Mouse (Mus musculus): Measurements from ENCODE around the gene Cit. TPM values are rescaled to one million over a fixed set of nuclear protein-coding genes. Genes with fewer than 3 reads are reported as not detected.

The Cit gene
- polyA plus RNA-seq, 1 experiment from 2014 or later, result 17.2 TPM

- Histone ChIP-seq H3K27ac (replicated peaks) (no peak overlapping the region), H3K27me3 (no peaks in the 10 kb centered on the region), H3K9me3 (no peaks in the 10 kb centered on the region), H3K36me3 (peaks cover 3% of the 10 kb centered on the region; the same call in 1 of the 2 replicates), H3K9ac (replicated peaks) (no peak overlapping the region), H3K4me2 (replicated peaks) (no peak overlapping the region), H3K4me3 (no peak overlapping the region), H3K4me1 (no peaks in the 10 kb centered on the region)
- WGBS, result 98% methylated on average over 7 of the region's 7 CpGs
- no peak for ATAC-seq (replicated peaks)
Observed at GRCm38 (mm10) chr5:115924946-115925345, 79.9 kb downstream of the Cit start.

GRCm38 (mm10) chr5:115928786-115929507 is 83.9 kb downstream of the Cit start:
- Histone ChIP-seq H3K9me3 (no peaks in the 10 kb centered on the region), H3K27me3 (no peaks in the 10 kb centered on the region), H3K36me3 (peaks cover 11% of the 10 kb centered on the region), H3K4me3 (no peak overlapping the region), H3K4me1 (no peaks in the 10 kb centered on the region), H3K27ac (replicated peaks) (no peak overlapping the region), H3K4me2 (replicated peaks) (no peak overlapping the region), H3K9ac (replicated peaks) (no peak overlapping the region)
- ATAC-seq (replicated peaks), result no peak
- 84% methylated on average over 16 of the region's 16 CpGs for WGBS

GRCm38 (mm10) chr5:115932325-115932724 is 87.2 kb downstream of the Cit start:
- Histone ChIP-seq H3K27ac (replicated peaks) (no peak overlapping the region), H3K9me3 (no peaks in the 10 kb centered on the region), H3K27me3 (no peaks in the 10 kb centered on the region), H3K36me3 (peaks cover 16% of the 10 kb centered on the region), H3K4me3 (no peak overlapping the region), H3K9ac (replicated peaks) (no peak overlapping the region), H3K4me1 (no peaks in the 10 kb centered on the region), H3K4me2 (replicated peaks) (no peak overlapping the region)
- no peak for ATAC-seq (replicated peaks)
- WGBS, result 94% methylated on average over 11 of the region's 11 CpGs

- H3K36me3 ChIP-seq, result peaks cover 9% of the 10 kb centered on the region; the same call in 1 of the 2 replicates
- WGBS, result 90% methylated on average over 15 of the region's 15 CpGs
- ATAC-seq (replicated peaks), result no peak
Observed at GRCm38 (mm10) chr5:115936851-115937250, 91.8 kb downstream of the Cit start.

GRCm38 (mm10) chr5:115937566-115937965 is 92.5 kb downstream of the Cit start:
- H3K27me3 ChIP-seq, result no peaks in the 10 kb centered on the region
- H3K9ac ChIP-seq (replicated peaks), result no peak overlapping the region
- no peak for ATAC-seq (replicated peaks)
- H3K9me3 ChIP-seq, result no peaks in the 10 kb centered on the region
- no peaks in the 10 kb centered on the region for H3K4me1 ChIP-seq
- no peak overlapping the region for H3K4me2 ChIP-seq (replicated peaks)
- peaks cover 11% of the 10 kb centered on the region; the same call in 1 of the 2 replicates for H3K36me3 ChIP-seq
- H3K27ac ChIP-seq (replicated peaks), result no peak overlapping the region
- 96% methylated on average over 6 of the region's 6 CpGs for WGBS
- H3K4me3 ChIP-seq, result no peak overlapping the region

More at GRCm38 (mm10) chr5:115936851-115937250, 91.8 kb downstream of the Cit start:
- Histone ChIP-seq H3K4me1 (no peaks in the 10 kb centered on the region), H3K9me3 (no peaks in the 10 kb centered on the region), H3K4me2 (replicated peaks) (no peak overlapping the region), H3K27ac (replicated peaks) (no peak overlapping the region), H3K4me3 (no peak overlapping the region), H3K9ac (replicated peaks) (no peak overlapping the region), H3K27me3 (no peaks in the 10 kb centered on the region)

GRCm38 (mm10) chr5:115938999-115939398 is 93.9 kb downstream of the Cit start:
- 95% methylated on average over 13 of the region's 13 CpGs for WGBS
- H3K27ac ChIP-seq (replicated peaks), result no peak overlapping the region
- no peaks in the 10 kb centered on the region for H3K9me3 ChIP-seq
- no peak overlapping the region for H3K9ac ChIP-seq (replicated peaks)
- peaks cover 17% of the 10 kb centered on the region; the same call in 1 of the 2 replicates for H3K36me3 ChIP-seq
- H3K27me3 ChIP-seq, result no peaks in the 10 kb centered on the region
- no peak overlapping the region for H3K4me3 ChIP-seq
- no peak overlapping the region for H3K4me2 ChIP-seq (replicated peaks)
- no peak for ATAC-seq (replicated peaks)
- no peaks in the 10 kb centered on the region for H3K4me1 ChIP-seq

GRCm38 (mm10) chr5:115942389-115942788 is 97.3 kb downstream of the Cit start:
- Histone ChIP-seq H3K9ac (replicated peaks) (no peak overlapping the region), H3K4me3 (no peak overlapping the region), H3K27ac (replicated peaks) (no peak overlapping the region), H3K4me2 (replicated peaks) (no peak overlapping the region), H3K27me3 (no peaks in the 10 kb centered on the region), H3K4me1 (no peaks in the 10 kb centered on the region), H3K36me3 (peaks cover 11% of the 10 kb centered on the region; the same call in 1 of the 2 replicates), H3K9me3 (no peaks in the 10 kb centered on the region)
- 93% methylated on average over 3 of the region's 3 CpGs for WGBS
- ATAC-seq (replicated peaks), result no peak

- Histone ChIP-seq H3K9me3 (no peaks in the 10 kb centered on the region), H3K4me2 (replicated peaks) (no peak overlapping the region), H3K36me3 (peaks cover 9% of the 10 kb centered on the region; the same call in 1 of the 2 replicates), H3K4me1 (no peaks in the 10 kb centered on the region), H3K4me3 (no peak overlapping the region), H3K27me3 (no peaks in the 10 kb centered on the region), H3K27ac (replicated peaks) (no peak overlapping the region), H3K9ac (replicated peaks) (no peak overlapping the region)
- 63% methylated on average over 11 of the region's 11 CpGs for WGBS
- ATAC-seq (replicated peaks), result no peak
Observed at GRCm38 (mm10) chr5:115944791-115945490, 99.9 kb downstream of the Cit start.

- H3K36me3 ChIP-seq, result peaks cover 21% of the 10 kb centered on the region
Observed at GRCm38 (mm10) chr5:115947622-115948353, 102.7 kb downstream of the Cit start.

GRCm38 (mm10) chr5:115950936-115951335 is 105.9 kb downstream of the Cit start:
- no peak for ATAC-seq (replicated peaks)
- Histone ChIP-seq H3K36me3 (peaks cover 29% of the 10 kb centered on the region), H3K4me3 (no peak overlapping the region), H3K4me1 (no peaks in the 10 kb centered on the region), H3K9ac (replicated peaks) (no peak overlapping the region), H3K27me3 (no peaks in the 10 kb centered on the region), H3K4me2 (replicated peaks) (no peak overlapping the region), H3K27ac (replicated peaks) (no peak overlapping the region), H3K9me3 (no peaks in the 10 kb centered on the region)
- 87% methylated on average over 7 of the region's 7 CpGs for WGBS

More at GRCm38 (mm10) chr5:115947622-115948353, 102.7 kb downstream of the Cit start:
- no peak for ATAC-seq (replicated peaks)
- Histone ChIP-seq H3K27me3 (no peaks in the 10 kb centered on the region), H3K4me1 (no peaks in the 10 kb centered on the region), H3K9me3 (no peaks in the 10 kb centered on the region), H3K4me2 (replicated peaks) (no peak overlapping the region), H3K9ac (replicated peaks) (no peak overlapping the region), H3K27ac (replicated peaks) (no peak overlapping the region), H3K4me3 (no peak overlapping the region)
- 96% methylated on average over 15 of the region's 15 CpGs for WGBS

- peaks cover 37% of the 10 kb centered on the region for H3K36me3 ChIP-seq
- WGBS, result 96% methylated on average over 6 of the region's 6 CpGs
Observed at GRCm38 (mm10) chr5:115953173-115953572, 108.1 kb downstream of the Cit start.

GRCm38 (mm10) chr5:115954084-115954483 is 109.0 kb downstream of the Cit start:
- WGBS, result 94% methylated on average over 6 of the region's 6 CpGs
- no peak overlapping the region for H3K4me3 ChIP-seq
- peaks cover 37% of the 10 kb centered on the region for H3K36me3 ChIP-seq
- H3K9ac ChIP-seq (replicated peaks), result no peak overlapping the region
- no peaks in the 10 kb centered on the region for H3K27me3 ChIP-seq
- no peak overlapping the region for H3K27ac ChIP-seq (replicated peaks)
- no peak for ATAC-seq (replicated peaks)
- H3K4me2 ChIP-seq (replicated peaks), result no peak overlapping the region
- H3K4me1 ChIP-seq, result no peaks in the 10 kb centered on the region
- H3K9me3 ChIP-seq, result no peaks in the 10 kb centered on the region

More at GRCm38 (mm10) chr5:115953173-115953572, 108.1 kb downstream of the Cit start:
- ATAC-seq (replicated peaks), result no peak
- Histone ChIP-seq H3K4me3 (no peak overlapping the region), H3K4me2 (replicated peaks) (no peak overlapping the region), H3K27me3 (no peaks in the 10 kb centered on the region), H3K4me1 (no peaks in the 10 kb centered on the region), H3K27ac (replicated peaks) (no peak overlapping the region), H3K9ac (replicated peaks) (no peak overlapping the region), H3K9me3 (no peaks in the 10 kb centered on the region)

All from forebrain, embryonic 15.5 days (tissue).